In genomic region chr15:98867321-98867720, GRCm38 (mm10) we compare ENCODE assay signal across 8 mouse cellular contexts. TPM values are rescaled to one million over a fixed set of nuclear protein-coding genes. Genes with fewer than 3 reads are reported as not detected.
DNase-seq lines count a peak whose midpoint lies in the region; ATAC-seq and TF ChIP-seq lines count a peak whose summit lies in the region.

No protein-coding gene starts in this region.

- H3K4me1 ChIP-seq in bone marrow, adult 2 months (ENCODE audit: control insufficient read depth, insufficient read depth, low read length), result peaks cover 4% of the 10 kb centered on the region
- H3K4me1 ChIP-seq in intestine, postnatal 0 days (replicated peaks; ENCODE audit: control insufficient read depth, insufficient read depth, low read length), result 0 out of 2 replicates have a peak, but pooled peaks cover 4% of the 10 kb centered on the region
- peaks cover 27% of the 10 kb centered on the region for H3K4me1 ChIP-seq in liver, adult 2 months (ENCODE audit: control insufficient read depth, insufficient read depth, low read length)
- H3K4me1 ChIP-seq in thymus, adult 2 months (replicated peaks; ENCODE audit: control insufficient read depth, insufficient read depth, low read length), result peaks cover 25% of the 10 kb centered on the region

- H3K9me3 ChIP-seq in intestine, postnatal 0 days (ENCODE audit: control insufficient read depth), result no peaks in the 10 kb centered on the region

- no peak for ATAC-seq in intestine, postnatal 0 days
- peak; percentile 80 for ATAC-seq in monocyte, adult 5-6 weeks (replicated peaks; ENCODE audit: insufficient number of reproducible peaks, low FRiP score, low TSS enrichment, poor library complexity, severe bottlenecking)

- TF ChIP-seq CTCF in bone marrow, adult 2 months (IDR thresholded peaks at IDR 0.05; ENCODE audit: control insufficient read depth, insufficient read depth, low read length), result no peak
- TF ChIP-seq CTCF in intestine, postnatal 0 days (IDR thresholded peaks at IDR 0.05; ENCODE audit: low read depth), result no peak
- no peak for TF ChIP-seq CTCF in liver, adult 2 months (IDR thresholded peaks at IDR 0.05; ENCODE audit: low read depth, low read length)
- no peak for TF ChIP-seq CTCF in thymus, adult 2 months (IDR thresholded peaks at IDR 0.05; ENCODE audit: borderline replicate concordance, control insufficient read depth, extremely low read depth, insufficient read depth, low read length, poor library complexity)

- H3K4me2 ChIP-seq in intestine, postnatal 0 days (replicated peaks; ENCODE audit: low read depth), result peak overlapping the region; percentile 86; the same call in 1 of the 2 replicates

- 2% methylated on average over 6 of the region's 6 CpGs for WGBS in bone marrow, adult 2 months
- 39% methylated on average over 6 of the region's 6 CpGs for WGBS in intestine, postnatal 0 days
- 62% methylated on average over 6 of the region's 6 CpGs for WGBS in liver, adult 2 months
- 7% methylated on average over 6 of the region's 6 CpGs for WGBS in thymus, adult 2 months

- no peak for TF ChIP-seq POLR2A in bone marrow, adult 2 months (IDR thresholded peaks at IDR 0.05; ENCODE audit: borderline replicate concordance, control insufficient read depth, low read depth, low read length)
- no peak for TF ChIP-seq POLR2A in liver, adult 2 months (IDR thresholded peaks at IDR 0.05; ENCODE audit: extremely low read depth, insufficient read depth, low read length)
- no peak for TF ChIP-seq POLR2A in thymus, adult 2 months (IDR thresholded peaks at IDR 0.05; ENCODE audit: control insufficient read depth, extremely low read depth, insufficient read depth, low read length, poor library complexity)

- H3K9ac ChIP-seq in intestine, postnatal 0 days (ENCODE audit: low read depth, low read length), result no peak overlapping the region
- no peak overlapping the region; the same call in 1 of the 2 replicates for H3K9ac ChIP-seq in liver, adult 2 months (ENCODE audit: low read depth, low read length)

- no peak overlapping the region for H3K4me3 ChIP-seq in bone marrow, adult 2 months (replicated peaks; ENCODE audit: control insufficient read depth, low read depth, low read length)
- no peak overlapping the region for H3K4me3 ChIP-seq in intestine, postnatal 0 days (ENCODE audit: low read depth, low read length)
- no peak overlapping the region for H3K4me3 ChIP-seq in liver, adult 2 months (ENCODE audit: insufficient read depth, low read depth, low read length)
- H3K4me3 ChIP-seq in thymus, adult 2 months (ENCODE audit: control insufficient read depth, insufficient read depth, low read length), result no peak overlapping the region

- peaks cover 45% of the 10 kb centered on the region for H3K36me3 ChIP-seq in intestine, postnatal 0 days (ENCODE audit: control insufficient read depth, insufficient read depth)
- H3K36me3 ChIP-seq in liver, adult 2 months (ENCODE audit: control insufficient read depth, insufficient read depth, low read length), result peaks cover 32% of the 10 kb centered on the region
- peaks cover 38% of the 10 kb centered on the region for H3K36me3 ChIP-seq in thymus, adult 2 months (ENCODE audit: control insufficient read depth, insufficient read depth, low read length)

- DNase-seq in frontal cortex, adult 2 months (ENCODE audit: extremely low spot score in 1 of 2, low spot score in 1 of 2), result peak; percentile 55 to 76
- DNase-seq in frontal cortex, postnatal 10 days (ENCODE audit: low spot score in 2 of 2), result no peak
- DNase-seq in gastrocnemius, postnatal 25 days, result peak; percentile 54
- peak; percentile 54 for DNase-seq in liver, adult 2 months (ENCODE audit: extremely low read depth, low read depth, low spot score)
- peak; percentile 67 for DNase-seq in thymus, adult 2 months

- no peaks in the 10 kb centered on the region for H3K27me3 ChIP-seq in intestine, postnatal 0 days (replicated peaks; ENCODE audit: control insufficient read depth, insufficient read depth, low read length)
- no peaks in the 10 kb centered on the region for H3K27me3 ChIP-seq in liver, adult 2 months (ENCODE audit: control insufficient read depth, insufficient read depth, low read length)
- H3K27me3 ChIP-seq in thymus, adult 2 months (ENCODE audit: control insufficient read depth, insufficient read depth, low read length), result no peaks in the 10 kb centered on the region

- peak overlapping the region; percentile 52; the same call in 1 of the 2 replicates for H3K27ac ChIP-seq in bone marrow, adult 2 months (ENCODE audit: control insufficient read depth, insufficient read depth, low read depth, low read length, poor library complexity)
- H3K27ac ChIP-seq in intestine, postnatal 0 days (ENCODE audit: low read depth, low read length), result no peak overlapping the region
- no peak overlapping the region for H3K27ac ChIP-seq in liver, adult 2 months (replicated peaks; ENCODE audit: insufficient read depth, low read depth, low read length)
- H3K27ac ChIP-seq in thymus, adult 2 months (ENCODE audit: control insufficient read depth, insufficient read depth, low read length), result no peak overlapping the region

- peaks cover 53% of the 10 kb centered on the region for H3K79me2 ChIP-seq in liver, adult 2 months (ENCODE audit: control insufficient read depth, insufficient read depth, low read length)

RNA-seq across cellular contexts. Expression of gene Kmt2d, which starts 3.7 kb away (rescaled TPM):
- polyA plus RNA-seq in frontal cortex, adult 2 months (2012; rRNA removed), result 47.0 and 48.6 TPM in 2 replicates
- 67.1 and 105 TPM in 2 replicates for polyA plus RNA-seq in bone marrow, adult 2 months (2011; ENCODE audit: insufficient read depth, insufficient read length, low replicate concordance, missing spikeins)
- total RNA-seq in gastrocnemius, postnatal 25 days (2021), result 10 to 100 TPM; 36.6 to 43.5 TPM
- 5.3 and 6.5 TPM in 2 replicates for polyA plus RNA-seq in intestine, postnatal 0 days (2015; fragmentation: Nextera tagmentation; extraction: Ambion mirVana)
- 6.6 and 10.1 TPM in 2 replicates for total RNA-seq in liver, adult 2 months (2014; rRNA removed)
- 7.1 and 10.3 TPM in 2 replicates for polyA plus RNA-seq in liver, adult 2 months (2012; rRNA removed)
- 39.4 to 138 TPM (median 45.1 TPM) in 3 replicates for total RNA-seq in monocyte, adult 5-6 weeks (2017)
- polyA plus RNA-seq in thymus, adult 2 months (2012; rRNA removed), result 69.1 and 93.4 TPM in 2 replicates

RNA-seq across cellular contexts. Expression of gene Rhebl1, which starts 27.0 kb away (rescaled TPM):
- 17.6 and 19.2 TPM in 2 replicates for polyA plus RNA-seq in frontal cortex, adult 2 months (2012; rRNA removed)
- polyA plus RNA-seq in bone marrow, adult 2 months (2011; ENCODE audit: insufficient read depth, insufficient read length, low replicate concordance, missing spikeins), result 9.6 and 9.8 TPM in 2 replicates
- total RNA-seq in gastrocnemius, postnatal 25 days (2021), result 1 to 10 TPM; 2.5 to 2.9 TPM
- polyA plus RNA-seq in intestine, postnatal 0 days (2015; fragmentation: Nextera tagmentation; extraction: Ambion mirVana), result 9.4 and 9.7 TPM in 2 replicates
- 0.94 and 1.8 TPM in 2 replicates for total RNA-seq in liver, adult 2 months (2014; rRNA removed)
- polyA plus RNA-seq in liver, adult 2 months (2012; rRNA removed), result 0.35 and 0.37 TPM in 2 replicates
- total RNA-seq in monocyte, adult 5-6 weeks (2017), result 6.0 to 15.1 TPM (median 14.2 TPM) in 3 replicates
- 8.0 and 9.8 TPM in 2 replicates for polyA plus RNA-seq in thymus, adult 2 months (2012; rRNA removed)

RNA-seq across cellular contexts. Expression of gene Dhh, which starts 31.0 kb away (rescaled TPM):
- polyA plus RNA-seq in frontal cortex, adult 2 months (2012; rRNA removed), result 0.44 and 0.80 TPM in 2 replicates
- polyA plus RNA-seq in bone marrow, adult 2 months (2011; ENCODE audit: insufficient read depth, insufficient read length, low replicate concordance, missing spikeins), result 0.60 TPM in 1 of 2 replicates, not detected in the other
- total RNA-seq in gastrocnemius, postnatal 25 days (2021), result 1 to 10 TPM; 1.2 to 2.3 TPM
- polyA plus RNA-seq in intestine, postnatal 0 days (2015; fragmentation: Nextera tagmentation; extraction: Ambion mirVana), result 0.88 and 0.93 TPM in 2 replicates
- total RNA-seq in liver, adult 2 months (2014; rRNA removed), result under 0.01 and 0.13 TPM in 2 replicates
- 0.18 and 0.45 TPM in 2 replicates for polyA plus RNA-seq in liver, adult 2 months (2012; rRNA removed)
- 0.19 TPM in 1 of 3 replicates, not detected in the others for total RNA-seq in monocyte, adult 5-6 weeks (2017)
- polyA plus RNA-seq in thymus, adult 2 months (2012; rRNA removed), result 1.1 and 2.6 TPM in 2 replicates

RNA-seq across cellular contexts. Expression of gene Prkag1, which starts 36.0 kb away (rescaled TPM):
- polyA plus RNA-seq in frontal cortex, adult 2 months (2012; rRNA removed), result 67.8 and 74.0 TPM in 2 replicates
- polyA plus RNA-seq in bone marrow, adult 2 months (2011; ENCODE audit: insufficient read depth, insufficient read length, low replicate concordance, missing spikeins), result 64.8 and 107 TPM in 2 replicates
- total RNA-seq in gastrocnemius, postnatal 25 days (2021), result 10 to 100 TPM; 43.6 to 43.9 TPM
- 67.0 and 67.3 TPM in 2 replicates for polyA plus RNA-seq in intestine, postnatal 0 days (2015; fragmentation: Nextera tagmentation; extraction: Ambion mirVana)
- total RNA-seq in liver, adult 2 months (2014; rRNA removed), result 40.1 and 41.4 TPM in 2 replicates
- polyA plus RNA-seq in liver, adult 2 months (2012; rRNA removed), result 35.6 and 37.7 TPM in 2 replicates
- 128 to 132 TPM (median 132 TPM) in 3 replicates for total RNA-seq in monocyte, adult 5-6 weeks (2017)
- 90.7 and 105 TPM in 2 replicates for polyA plus RNA-seq in thymus, adult 2 months (2012; rRNA removed)

RNA-seq across cellular contexts. Expression of gene Lmbr1l, which starts 50.7 kb away (rescaled TPM):
- polyA plus RNA-seq in frontal cortex, adult 2 months (2012; rRNA removed), result 30.5 and 33.6 TPM in 2 replicates
- polyA plus RNA-seq in bone marrow, adult 2 months (2011; ENCODE audit: insufficient read depth, insufficient read length, low replicate concordance, missing spikeins), result 32.7 and 73.3 TPM in 2 replicates
- 1 to 10 TPM; 6.1 to 6.6 TPM for total RNA-seq in gastrocnemius, postnatal 25 days (2021)
- 27.0 and 30.6 TPM in 2 replicates for polyA plus RNA-seq in intestine, postnatal 0 days (2015; fragmentation: Nextera tagmentation; extraction: Ambion mirVana)
- total RNA-seq in liver, adult 2 months (2014; rRNA removed), result 24.3 and 28.8 TPM in 2 replicates
- polyA plus RNA-seq in liver, adult 2 months (2012; rRNA removed), result 21.3 and 32.4 TPM in 2 replicates
- total RNA-seq in monocyte, adult 5-6 weeks (2017), result 54.7 to 97.4 TPM (median 92.2 TPM) in 3 replicates
- 390 and 404 TPM in 2 replicates for polyA plus RNA-seq in thymus, adult 2 months (2012; rRNA removed)

Comparison
In these comparisons a context has a peak if more than half of its experiments do, and no peak if none do; other contexts are left out.
1. DNase-seq: peak in frontal cortex, adult 2 months (2 of 2), gastrocnemius, postnatal 25 days (single experiment), liver, adult 2 months (single experiment) and thymus, adult 2 months (single experiment); none in frontal cortex, postnatal 10 days (0 of 2).